Mouse (Mus musculus) 3134 (cell line): ENCODE measurements around the gene Erc1.

Source experiments
- DNase-seq: peaks from one replicate; pipeline ENCODE4 v3.0.0-alpha.2; 2011; ENCODE audit warnings: low spot score; ENCODE audit not compliant: insufficient read length; ENCODE audit errors: extremely low read depth

The Erc1 gene

DNA sequence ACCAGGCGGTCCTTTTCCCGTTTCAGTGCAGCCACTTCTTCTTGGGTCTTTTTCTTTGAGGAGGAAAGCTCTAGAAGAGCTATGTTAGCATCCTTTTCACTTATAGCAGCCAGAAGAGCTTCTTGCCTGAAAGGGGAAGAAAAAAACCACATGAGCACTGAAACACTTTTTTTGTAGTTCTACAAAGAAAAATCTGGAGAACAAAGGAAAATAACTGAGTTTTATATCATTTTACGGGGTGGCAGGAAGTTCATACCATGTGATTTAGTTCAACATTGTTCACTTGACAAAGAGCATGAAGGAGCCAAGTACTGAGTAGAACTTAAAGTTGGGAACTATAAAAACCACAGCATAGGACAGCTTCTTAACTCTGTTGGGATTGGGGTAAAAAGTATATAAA, 217.3 kb downstream of the Erc1 start:
- DNase-seq, result no peak

DNA sequence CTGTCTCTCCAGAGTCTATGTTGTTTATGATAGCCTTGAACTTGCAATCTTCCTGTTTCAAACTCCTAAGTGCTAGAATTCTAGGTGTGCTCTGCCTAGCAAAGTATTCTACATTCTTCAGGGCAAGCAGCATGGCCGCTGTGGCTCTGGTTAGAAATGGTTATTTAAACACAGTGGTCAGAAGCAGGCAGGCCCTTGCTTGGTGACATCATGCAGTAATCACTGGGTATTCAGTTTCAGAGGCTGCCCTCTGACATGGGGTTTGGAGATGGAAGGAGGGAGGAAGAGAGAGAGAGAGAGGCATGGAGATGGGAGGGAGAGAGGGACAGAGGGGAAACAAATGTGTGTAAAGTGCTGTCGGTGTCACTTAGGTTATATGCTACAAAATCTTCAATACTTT, 246.6 kb downstream of the Erc1 start:
- DNase-seq, result no peak

DNA sequence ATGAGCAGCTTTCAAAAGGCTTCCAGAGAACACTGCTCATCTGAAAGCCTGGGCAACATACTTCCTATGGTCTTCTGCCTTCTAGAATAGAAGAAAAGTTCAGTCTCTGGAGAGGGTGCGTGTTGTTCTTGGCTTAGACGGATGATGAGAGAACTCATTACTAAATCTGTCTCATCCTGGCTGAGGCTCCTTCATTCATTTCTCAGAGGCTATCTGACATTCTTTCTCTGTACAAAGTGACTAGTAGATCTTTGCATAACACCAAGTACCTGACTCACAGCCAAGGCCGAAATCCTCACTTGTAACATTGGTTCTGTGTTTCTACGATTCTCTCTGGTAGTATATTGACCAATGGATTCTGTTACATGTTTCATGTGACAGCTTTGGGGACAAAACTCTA, 252.5 kb downstream of the Erc1 start:
- no peak for DNase-seq

DNA sequence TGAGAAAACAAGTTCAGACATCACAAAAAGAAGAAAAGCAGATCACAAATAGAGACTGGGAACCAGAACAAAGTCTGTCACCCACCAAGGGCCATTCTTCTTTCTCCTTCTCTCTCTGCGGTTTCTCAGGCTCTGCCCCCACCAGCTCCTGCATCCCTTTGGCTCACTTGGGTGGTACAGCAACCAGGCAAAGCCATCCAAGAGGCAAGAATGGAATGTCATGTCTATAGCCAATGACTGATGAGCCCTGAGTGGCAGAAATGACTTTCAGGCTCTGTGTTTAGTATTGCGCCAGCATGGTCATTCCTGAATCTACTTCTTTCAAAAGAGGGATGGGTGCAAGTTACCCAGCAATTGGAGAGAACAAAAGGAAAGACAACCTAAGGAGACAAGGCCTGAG, 257.1 kb downstream of the Erc1 start:
- DNase-seq, result no peak

DNA sequence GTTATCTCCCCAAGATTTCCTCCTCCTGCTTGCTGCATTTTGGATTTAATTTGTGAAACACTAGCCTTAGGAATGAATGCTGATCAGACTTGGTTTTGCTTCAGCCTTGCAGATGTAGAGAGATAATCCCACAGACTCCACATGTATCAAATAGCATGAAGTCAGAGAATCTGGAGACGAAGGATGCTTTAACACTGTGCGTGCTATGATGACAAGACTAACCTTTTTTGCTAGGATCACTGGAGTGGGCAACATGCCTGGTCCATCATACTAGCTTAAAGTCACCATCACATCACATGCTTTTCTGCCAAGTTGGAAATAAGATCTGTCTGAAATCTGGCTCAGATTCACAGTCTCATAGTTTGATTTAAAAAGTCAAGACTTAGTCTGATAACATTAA, 260.1 kb downstream of the Erc1 start:
- DNase-seq, result no peak

DNA sequence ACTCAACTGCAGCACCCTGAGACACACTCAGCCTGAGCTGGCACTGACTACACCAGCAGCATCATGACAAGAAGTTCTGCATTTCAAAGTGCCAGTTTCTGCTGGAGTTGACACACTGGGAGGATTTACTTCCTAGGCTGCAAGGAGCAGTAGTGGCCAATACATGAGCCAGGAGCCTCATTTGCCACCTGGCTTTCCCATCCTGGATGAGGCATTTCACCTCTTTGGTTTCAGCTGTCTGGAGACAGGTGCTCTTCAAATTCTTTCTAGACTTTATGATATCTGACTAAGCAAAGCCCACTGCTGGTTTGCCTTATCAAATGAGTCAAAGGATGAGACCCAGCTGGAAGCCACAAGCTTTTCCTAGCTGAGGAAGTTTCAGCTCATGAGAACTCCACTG, 260.5 kb downstream of the Erc1 start:
- DNase-seq, result no peak

DNA sequence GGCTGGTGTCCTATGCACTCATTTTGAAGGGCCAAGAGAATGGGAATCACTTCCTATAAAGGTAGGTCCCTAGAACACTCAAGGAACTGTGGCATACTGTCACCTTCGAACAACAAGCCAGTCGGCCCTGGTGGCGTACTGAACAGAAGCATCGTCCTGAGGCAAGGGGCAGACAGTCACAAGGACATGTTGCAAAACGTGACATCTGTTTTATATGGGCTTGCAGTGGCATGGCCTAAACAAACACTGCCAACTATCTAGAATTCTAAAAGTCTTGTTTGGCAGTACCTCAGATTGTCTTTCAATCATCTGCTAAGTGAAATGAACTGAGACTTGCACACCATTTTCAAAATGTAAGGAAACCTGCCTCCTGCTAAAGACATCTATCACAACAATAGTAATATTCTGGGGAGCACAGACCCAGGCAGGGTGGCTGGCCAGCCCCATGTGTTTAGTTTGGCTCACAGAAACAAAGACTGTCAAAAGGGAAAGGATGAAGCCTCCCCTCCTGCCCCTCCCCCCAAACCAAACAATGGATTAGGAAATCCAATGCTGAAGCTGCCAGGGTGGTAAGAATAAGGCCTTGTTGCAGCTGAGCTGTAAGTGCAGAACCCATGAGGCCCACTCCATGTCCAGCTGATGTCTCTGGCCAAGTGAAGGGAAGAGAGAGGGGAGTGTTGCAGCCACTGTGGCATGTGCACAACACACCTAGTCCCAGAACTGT, 262.2 kb downstream of the Erc1 start:
- no peak for DNase-seq

DNA sequence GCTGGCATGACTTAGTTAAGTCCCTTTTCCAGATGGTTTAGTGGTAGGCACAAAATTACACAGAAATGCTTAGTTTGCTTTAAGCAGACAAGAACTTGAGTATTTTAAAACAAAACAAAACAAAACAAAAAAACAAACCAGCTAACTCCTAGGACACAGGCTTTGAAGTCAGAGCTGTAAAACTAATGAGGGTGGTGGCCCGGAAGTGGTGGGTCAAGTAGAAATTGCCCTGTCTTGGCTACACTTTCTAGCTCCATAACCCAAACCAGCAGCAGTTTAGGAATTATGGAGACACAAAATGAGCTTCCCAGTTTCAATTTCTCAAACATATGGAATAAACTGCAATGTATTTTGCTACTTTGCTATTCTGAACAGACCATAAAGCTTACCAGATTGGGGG, 263.9 kb downstream of the Erc1 start:
- DNase-seq, result no peak

DNA sequence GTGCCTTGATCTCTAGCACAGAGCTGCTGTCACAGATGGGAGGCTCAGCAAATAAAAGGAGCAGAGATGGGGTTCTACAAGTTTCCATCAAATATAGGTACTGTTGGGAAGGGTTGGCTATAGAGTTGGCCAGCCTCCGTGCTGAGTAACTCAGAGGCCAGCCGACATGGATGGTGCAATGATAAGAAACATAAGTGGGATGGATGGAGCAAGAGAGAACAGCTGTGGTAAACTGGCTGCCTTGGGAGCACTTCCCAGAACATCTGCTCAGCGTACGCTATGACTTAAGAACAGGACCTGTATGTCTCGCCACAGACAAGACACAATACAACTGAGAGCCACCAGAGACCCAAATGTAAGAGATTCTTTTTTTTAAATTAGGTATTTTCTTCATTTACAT, 264.8 kb downstream of the Erc1 start:
- no peak for DNase-seq

DNA sequence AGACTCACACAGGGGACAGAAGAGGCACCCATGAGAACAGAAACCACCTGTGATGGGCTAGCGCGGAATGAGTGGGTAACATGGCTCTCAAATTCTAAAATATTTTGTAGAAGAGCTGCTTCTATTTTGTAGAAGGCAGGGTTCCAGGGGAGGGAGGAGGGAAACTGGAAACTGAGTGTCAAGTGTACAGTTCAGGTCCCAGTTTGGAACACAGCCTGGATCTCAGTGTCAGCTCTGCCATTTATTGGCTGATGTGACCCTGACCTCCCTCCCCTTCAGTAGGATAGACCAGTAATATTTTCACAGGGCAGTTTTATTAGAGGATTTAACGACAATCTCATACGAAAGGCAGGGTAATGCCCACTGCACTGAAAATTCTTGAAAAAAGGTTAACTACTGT, 271.3 kb downstream of the Erc1 start:
- DNase-seq, result no peak

DNA sequence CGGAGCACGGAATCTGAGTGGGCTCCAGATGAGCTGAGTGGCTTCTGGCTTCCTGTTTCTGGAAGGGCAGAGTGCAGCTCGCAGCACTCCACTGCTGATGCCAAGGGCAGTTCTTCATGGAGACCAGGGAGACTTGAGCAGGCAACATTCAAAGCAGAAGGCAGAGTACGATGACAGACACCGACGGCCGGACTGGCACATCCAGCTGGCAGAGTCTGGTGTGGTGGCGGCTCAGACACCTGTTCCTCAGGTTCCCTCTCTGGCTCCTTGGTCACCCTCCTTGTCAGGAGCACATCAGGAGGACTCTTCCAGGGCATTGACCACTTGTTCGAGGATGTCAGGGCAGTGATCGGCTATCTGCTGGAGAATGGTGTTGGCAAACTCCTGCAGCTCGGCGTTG, 272.6 kb downstream of the Erc1 start:
- no peak for DNase-seq

DNA sequence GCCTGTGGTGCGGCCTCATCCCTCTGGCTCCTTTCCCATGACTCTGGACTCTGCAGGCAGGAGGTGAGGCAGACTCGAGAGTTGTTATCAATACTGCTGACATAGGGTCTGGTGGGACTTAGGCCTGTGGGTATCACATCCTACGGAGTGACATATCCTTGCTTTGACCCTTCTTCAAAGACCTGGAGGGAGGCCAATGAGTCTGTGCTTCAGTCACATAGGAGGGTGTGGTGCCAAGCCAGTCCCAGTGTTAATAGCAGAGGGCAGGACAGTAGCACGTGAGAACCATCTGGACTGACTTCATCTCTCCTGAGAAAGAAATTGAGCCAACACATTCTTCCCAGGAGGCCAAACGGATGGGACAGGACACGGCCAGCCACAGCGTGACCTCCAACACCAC, 275.7 kb downstream of the Erc1 start:
- no peak for DNase-seq

DNA sequence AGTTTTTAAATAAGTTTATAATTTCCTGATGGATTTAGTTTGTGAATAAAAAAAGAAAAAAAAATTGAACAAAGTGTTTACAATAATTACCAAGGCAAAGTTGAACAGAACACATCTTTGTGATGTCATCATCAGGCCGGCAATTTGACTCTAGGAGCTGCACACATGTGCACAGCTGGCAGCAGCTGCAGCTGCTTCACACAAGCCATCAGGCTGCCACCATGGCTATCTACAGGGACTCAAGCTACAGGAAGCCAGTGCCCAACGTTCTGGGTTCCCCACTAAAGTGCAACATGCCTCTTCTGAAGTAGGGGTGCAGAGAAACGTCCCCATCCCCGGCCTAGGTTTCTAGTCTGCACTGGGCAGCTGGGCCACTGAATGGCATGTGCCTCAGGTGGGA, 277.2 kb downstream of the Erc1 start:
- DNase-seq, result no peak

DNA sequence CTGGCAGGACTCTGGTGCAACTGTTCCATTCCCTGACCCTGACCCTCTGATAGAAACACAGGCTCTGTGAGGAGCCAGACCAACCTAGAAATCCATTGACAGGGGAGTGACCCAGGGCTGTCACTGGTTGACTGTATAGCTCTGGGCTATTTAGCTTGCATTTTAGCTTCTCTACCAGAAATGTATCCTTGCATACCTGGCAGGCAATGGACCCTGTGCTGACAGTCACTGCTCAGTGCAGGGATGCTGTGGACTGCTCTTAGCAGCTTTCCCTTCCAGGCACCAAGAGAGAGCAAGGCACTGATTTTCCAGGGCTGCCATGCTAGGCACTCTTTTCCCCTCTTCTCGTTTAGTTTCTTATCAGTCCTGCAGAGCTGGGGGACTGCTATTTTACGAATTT, 279.6 kb downstream of the Erc1 start:
- no peak for DNase-seq

DNA sequence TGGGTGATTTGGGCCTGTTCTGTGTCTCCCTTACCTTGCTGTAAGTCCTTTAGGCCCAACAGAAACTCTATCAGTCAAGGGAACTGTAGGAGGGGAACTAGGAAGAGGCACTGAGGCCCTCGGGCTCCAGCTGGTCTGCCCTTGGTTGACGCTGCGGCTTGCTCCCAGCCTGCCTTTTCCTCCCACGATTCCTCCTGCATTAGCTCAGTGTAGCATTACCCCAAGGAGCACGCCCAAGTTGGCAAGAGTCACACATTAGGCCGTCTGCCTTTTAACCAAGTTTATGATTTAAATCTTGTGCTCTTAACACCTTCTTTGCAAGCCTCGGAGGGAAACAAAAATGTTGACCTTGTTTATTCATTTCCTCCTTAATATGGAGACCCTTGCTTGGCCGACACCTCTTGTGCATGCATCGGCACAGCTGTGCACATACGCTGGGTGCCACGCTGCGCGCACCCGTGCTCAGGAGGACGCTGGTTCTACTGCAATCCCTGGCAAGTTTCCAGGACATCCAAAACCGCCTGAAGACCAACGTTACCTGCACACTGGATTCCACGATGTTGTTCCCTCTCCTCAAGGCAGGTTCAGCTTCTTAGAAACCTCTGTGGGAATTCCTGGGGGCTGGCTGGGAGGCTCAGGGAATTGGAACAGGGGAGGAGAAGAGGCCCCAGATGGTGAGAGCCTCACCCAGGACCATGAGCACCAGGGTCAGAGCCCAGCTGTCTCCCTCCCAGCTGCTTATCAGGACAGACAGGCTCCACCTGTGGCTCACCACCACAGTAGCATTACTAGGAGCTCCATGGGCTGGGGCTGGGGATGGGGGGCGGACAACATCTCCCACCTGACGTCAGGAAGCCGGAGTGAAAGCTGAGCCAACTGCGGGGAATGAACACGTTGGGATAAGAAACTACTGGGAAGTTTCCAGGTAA, 282.3 kb downstream of the Erc1 start:
- no peak for DNase-seq

DNA sequence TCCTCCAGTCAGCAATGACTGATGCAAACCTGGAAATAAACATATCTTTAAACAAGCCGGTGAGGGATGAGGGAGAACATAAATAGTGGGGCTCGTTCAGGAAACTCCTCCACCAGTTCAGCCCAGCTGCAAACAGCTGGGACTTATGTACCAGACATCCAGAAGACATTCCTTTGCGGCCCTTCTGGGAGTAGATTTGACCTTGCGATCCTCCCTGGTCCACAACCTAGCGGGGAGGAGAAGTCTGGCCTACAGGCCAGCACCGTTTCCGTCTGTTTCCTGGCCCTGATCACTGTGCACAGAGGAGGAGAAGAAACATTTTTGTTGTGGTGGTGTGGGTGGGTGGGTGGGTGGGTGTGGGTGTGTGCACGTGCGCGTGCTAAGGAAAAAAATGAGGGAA, 285.4 kb downstream of the Erc1 start:
- no peak for DNase-seq

DNA sequence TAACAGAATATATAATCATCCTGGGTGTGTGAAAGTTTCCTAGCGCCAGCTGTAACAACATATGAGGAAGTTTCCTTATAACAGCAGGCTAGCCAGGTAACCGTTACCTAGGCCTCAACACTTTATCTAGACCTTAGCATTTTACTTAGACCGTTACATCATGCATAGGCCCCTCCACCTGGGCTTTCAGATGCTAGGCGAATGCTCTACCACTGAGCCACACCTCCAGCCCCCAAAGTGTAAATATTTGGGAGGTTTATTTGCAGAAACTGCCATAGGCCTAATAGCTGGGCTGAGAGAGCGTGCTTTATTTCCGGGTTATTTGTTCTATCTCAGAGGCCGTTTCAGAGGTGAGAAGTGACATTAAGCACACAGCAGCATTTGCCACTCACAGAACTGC, 289.1 kb downstream of the Erc1 start:
- no peak for DNase-seq

DNA sequence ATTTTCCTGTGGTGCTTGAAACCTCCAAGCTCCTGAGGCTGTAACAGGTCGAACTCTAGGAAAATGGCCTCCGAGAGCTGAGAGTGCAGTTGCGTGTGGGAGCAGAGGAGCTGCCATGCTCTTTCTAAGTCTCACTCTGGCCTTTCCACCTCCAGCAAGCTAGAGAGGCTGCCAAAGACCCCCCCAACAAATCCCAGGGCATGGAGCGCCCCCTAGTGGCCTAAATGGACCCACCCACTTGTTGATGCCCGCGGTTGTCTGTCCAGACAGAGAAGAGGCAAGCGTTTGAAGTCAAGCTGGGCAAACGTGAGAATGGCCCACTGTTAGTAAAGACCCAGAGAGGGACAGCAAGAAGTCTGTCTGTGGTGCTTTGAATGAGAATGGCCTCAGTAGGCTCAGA, 293.5 kb downstream of the Erc1 start:
- DNase-seq, result no peak

DNA sequence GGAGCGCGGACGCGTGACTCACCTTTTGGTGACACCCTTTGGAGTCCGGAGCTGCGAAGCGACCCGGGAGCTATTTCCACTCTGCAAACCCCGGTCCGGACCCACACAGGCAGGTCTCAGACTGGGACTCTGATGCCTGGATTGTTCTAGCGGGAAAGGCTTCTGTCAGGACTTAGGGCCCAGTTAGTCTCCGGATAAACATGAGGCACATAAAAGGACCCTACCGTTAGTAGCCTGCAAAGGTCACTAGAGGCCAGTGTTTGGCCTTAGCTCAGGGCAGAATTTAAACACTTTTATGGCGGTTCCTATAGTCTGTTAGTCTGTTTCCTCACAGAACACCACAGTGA, 303.5 kb downstream of the Erc1 start:
- no peak for DNase-seq

DNA sequence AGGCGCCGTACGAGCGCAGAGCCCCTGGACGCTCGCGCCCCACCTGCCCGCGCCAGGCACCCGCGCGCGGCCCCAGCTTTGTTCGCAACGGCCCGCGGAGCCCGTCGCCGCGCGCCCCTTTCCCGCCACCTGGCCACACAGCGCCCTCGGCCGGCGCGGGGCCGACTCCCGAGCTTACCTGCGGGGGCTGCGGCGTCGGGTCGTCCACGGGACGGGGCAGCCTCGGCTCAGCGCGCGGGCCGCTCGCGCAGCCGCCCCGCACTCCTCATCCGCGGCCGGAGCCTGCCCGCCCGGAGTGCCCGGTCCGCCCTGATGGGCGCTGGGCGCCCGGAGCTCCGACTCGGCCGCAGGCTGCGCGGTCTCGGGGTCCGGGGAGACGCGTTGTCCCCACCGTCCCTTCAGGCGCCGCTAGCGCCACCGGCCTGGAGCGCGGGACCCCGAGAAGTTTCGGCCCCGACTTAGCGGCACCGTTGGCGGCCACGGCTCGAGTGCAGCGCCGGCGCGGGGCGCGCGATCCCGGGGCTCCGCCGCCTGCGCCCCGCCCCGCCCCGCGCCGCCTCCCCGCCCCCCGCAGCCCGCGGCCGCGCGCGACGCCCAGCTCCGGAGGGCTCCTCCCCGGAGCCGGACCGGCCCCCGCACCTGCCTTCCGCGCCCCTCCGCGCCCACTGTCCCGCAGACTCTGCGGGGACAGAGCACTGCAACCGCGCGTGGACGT, 304.0 kb downstream of the Erc1 start, which contains the start of gene Wnt5b:
Wnt5b (minus strand) TSS at position 545 of the 715 bp plus-strand sequence.
- no peak for DNase-seq

DNA sequence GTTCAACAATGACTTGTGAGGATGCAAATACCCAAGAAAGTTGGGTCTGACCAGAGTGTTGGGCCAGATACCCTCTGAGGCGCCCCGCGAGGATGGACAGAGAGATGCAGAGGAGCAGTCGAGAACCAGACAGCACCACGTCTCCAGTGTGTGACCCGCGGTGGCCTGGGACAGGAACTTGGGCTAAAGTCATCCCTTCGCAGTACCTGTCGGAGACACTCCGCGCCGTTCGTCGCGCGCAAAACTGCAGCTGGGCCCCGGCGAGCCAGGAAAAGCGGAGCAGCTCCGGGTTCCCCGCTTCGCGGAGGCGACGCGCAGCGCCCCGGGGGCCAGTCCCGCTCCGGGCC, 304.5 kb downstream of the Erc1 start:
- DNase-seq, result no peak

DNA sequence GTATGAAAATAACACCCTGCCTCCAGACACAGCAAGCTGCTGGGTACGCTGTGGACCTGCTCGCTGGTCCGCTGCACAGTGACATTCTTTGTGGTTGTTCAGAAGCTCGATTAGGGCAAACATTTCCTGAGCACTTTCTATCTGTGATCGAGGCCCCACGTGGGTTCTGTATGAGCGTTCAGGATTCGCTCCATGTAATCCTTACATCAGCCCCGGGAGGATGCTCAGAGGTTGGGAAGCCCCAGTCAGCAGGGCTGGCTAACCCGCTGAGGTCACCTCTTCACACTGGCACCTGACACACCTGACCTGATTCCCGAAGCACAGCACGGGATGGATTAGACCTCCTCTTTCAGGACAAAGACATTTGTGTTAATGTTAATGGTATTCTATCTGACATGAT, 312.1 kb downstream of the Erc1 start:
- no peak for DNase-seq
